Mouse (Mus musculus): ENCODE results near the gene Exoc3l2.

DNA sequence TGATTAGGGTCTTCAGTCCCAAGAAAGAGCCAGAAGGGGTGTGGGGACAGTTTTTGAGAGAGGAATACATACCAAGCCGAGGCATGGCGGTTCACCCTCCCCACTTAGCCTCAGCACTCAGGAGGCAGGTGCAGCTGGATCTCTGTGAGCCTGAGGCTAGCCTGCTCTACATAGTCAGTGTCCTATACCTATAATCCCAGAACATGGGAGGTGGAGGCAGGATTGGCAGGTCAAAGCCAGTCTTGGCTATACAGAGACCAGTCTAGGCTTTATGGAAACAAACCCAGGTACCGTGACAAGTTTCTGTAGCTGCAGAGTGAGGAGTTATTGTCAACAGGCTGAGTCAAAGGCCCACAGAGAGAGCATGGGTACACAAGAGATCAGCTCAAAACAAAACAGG is 40.0 kb upstream of the Exoc3l2 start:
- TF ChIP-seq CTCF (IDR thresholded peaks at IDR 0.05; ENCODE audit: low read depth) (no peak), EP300 (IDR thresholded peaks at IDR 0.05; ENCODE audit: low read depth) (no peak)
